Mouse (Mus musculus) testis, adult 2 months (tissue): Measurements from ENCODE around the gene Bsn. TPM values are rescaled to one million over a fixed set of nuclear protein-coding genes. Genes with fewer than 3 reads are reported as not detected.

Source experiments
- H3K27ac ChIP-seq: fragments of 200-500 bp; 2 replicates; pipeline ENCODE4 v1.5.1; 2012; ENCODE audit warnings: low read depth, low read length; ENCODE audit not compliant: control insufficient read depth, insufficient read depth
- H3K27me3 ChIP-seq: fragments of 200-500 bp; 2 replicates; pipeline ENCODE4 v1.6.1; 2012; ENCODE audit warnings: mild to moderate bottlenecking, low read length, moderate library complexity; ENCODE audit not compliant: control insufficient read depth, insufficient read depth
- H3K36me3 ChIP-seq: fragments of 200-500 bp; 2 replicates; pipeline ENCODE4 v1.6.1; 2012; ENCODE audit warnings: mild to moderate bottlenecking, low read length; ENCODE audit not compliant: control insufficient read depth, insufficient read depth
- H3K4me1 ChIP-seq: fragments of 200-500 bp; 2 replicates; pipeline ENCODE4 v1.6.1; 2012; ENCODE audit warnings: low read length; ENCODE audit not compliant: control insufficient read depth, insufficient read depth
- H3K4me3 ChIP-seq: fragments of 200-500 bp; 2 replicates; pipeline ENCODE4 v1.5.1; 2012; ENCODE audit warnings: low read depth, mild to moderate bottlenecking, low read length, moderate library complexity, mixed read lengths; ENCODE audit not compliant: control insufficient read depth
- CTCF ChIP-seq: fragments of 200-500 bp; IDR thresholded peaks from 2 replicates; pipeline ENCODE4 v1.5.1; 2012; ENCODE audit warnings: low read depth, mild to moderate bottlenecking, inconsistent platforms, low read length, moderate library complexity; ENCODE audit not compliant: control insufficient read depth, insufficient read depth, insufficient replicate concordance
- POLR2A ChIP-seq: fragments of 200-500 bp; IDR thresholded peaks from 2 replicates; pipeline ENCODE4 v1.6.1; 2012; ENCODE audit warnings: low read depth, mild to moderate bottlenecking, inconsistent platforms, low read length, moderate library complexity; ENCODE audit not compliant: control insufficient read depth
- polyA plus RNA-seq: library from polyadenylated mRNA; depleted of rRNA; stranded (reverse); fragments of >200 nt; gene quantifications from 2 replicates; pipeline ENCODE4 v1.2.3, GENCODE M21; 2012

Bsn gene
- polyA plus RNA-seq, 1 experiment: 1.2 TPM

DNA sequence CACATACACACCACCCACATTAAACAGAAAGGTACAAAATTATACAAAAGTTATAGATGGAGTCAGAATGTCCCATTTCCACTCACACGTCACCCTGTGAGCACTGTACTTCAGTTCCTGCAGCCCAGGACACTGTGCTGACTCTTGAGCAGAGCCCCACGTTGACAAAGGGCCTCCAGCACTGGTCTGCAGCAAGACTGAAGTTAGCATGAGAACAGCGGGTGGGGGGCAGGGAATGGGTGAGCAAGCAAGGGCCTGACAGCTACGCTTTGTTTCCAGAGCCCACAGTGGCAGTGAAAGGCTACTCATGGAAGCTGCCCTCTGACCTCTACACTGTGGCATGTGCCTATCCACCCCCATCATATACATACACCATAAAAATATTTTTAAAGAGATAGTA lies 40.4 kb downstream of the Bsn start:
- Histone ChIP-seq H3K27me3 (no peaks in the 10 kb centered on the region), H3K4me3 (no peak overlapping the region), H3K27ac (no peak overlapping the region), H3K4me1 (peaks cover 2% of the 10 kb centered on the region; the same call in 1 of the 2 replicates), H3K36me3 (no peaks in the 10 kb centered on the region)
- TF ChIP-seq CTCF (no peak), POLR2A (no peak)

DNA sequence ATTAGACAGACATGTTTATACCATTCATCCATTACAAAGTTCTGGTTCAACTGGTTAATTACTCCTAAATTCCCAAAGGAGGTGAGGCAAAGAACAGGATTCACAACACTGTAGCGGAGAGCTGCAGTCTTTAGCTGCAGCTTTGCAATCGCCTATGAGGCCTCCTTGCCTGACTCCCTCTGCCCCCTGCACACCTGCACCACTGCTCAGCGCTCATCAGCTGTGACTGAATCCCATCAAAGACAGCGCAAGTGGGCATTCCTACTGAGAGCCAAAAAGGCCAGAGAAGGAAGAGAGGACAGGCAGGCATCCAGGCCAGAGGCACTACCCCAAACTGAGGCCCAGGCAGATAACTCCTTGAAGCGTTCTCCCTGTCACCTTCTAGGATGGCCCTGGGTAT lies 42.6 kb downstream of the Bsn start:
- TF ChIP-seq POLR2A: no peak
- TF ChIP-seq CTCF: no peak
- Histone ChIP-seq H3K36me3 (no peaks in the 10 kb centered on the region), H3K4me3 (no peak overlapping the region), H3K4me1 (no peaks in the 10 kb centered on the region), H3K27ac (no peak overlapping the region), H3K27me3 (no peaks in the 10 kb centered on the region)

DNA sequence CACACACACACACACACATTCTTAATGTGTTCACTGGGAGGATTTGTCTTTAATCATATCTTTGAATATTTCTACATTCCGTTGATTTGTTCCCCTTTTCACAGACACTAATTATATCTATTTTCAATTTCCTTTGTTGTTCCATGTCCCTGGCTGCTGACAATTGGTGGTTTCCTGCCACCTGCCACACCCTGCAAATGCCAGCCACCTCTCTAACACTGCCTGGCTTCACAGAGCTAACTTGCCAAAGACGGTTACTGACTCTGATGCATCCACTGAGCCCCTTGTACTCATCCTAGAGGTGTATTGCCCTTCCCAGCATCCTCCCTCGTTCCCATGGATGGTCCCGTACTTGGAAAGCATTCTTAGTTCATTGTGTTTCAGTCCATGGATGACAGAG lies 43.7 kb downstream of the Bsn start:
- Histone ChIP-seq H3K27ac (no peak overlapping the region), H3K36me3 (no peaks in the 10 kb centered on the region), H3K4me1 (no peaks in the 10 kb centered on the region), H3K27me3 (no peaks in the 10 kb centered on the region), H3K4me3 (no peak overlapping the region)
- TF ChIP-seq POLR2A (no peak), CTCF (no peak)

DNA sequence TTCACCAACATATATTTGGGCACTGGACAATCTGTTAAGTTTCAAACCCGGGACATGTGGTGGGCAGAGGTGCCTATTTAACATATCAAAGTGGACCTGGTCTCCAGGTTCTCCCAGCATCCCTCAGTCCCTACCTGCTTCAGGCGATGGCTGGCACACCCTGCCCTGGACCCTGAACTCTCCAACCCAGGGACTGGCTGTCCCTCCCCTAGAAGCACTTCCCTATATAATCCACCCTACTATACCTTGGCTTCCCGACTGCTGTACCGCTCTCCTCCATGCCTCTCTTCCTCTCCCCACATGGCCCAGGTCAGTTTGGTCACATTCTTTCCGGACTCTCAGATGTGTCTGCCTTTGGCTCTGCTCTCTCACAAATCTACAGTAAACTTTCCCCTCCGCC lies 44.4 kb downstream of the Bsn start:
- Histone ChIP-seq H3K36me3 (no peaks in the 10 kb centered on the region), H3K27ac (no peak overlapping the region), H3K4me3 (no peak overlapping the region), H3K27me3 (no peaks in the 10 kb centered on the region), H3K4me1 (0 out of 2 replicates have a peak, but pooled peaks cover 2% of the 10 kb centered on the region)
- TF ChIP-seq POLR2A (no peak), CTCF (no peak)

GRCm38 (mm10) chr9:108144371-108145270 lies 45.6 kb downstream of the Bsn start:
- no peak for TF ChIP-seq CTCF
- TF ChIP-seq POLR2A: no peak
- Histone ChIP-seq H3K4me3 (no peak overlapping the region), H3K27me3 (no peaks in the 10 kb centered on the region), H3K4me1 (0 out of 2 replicates have a peak, but pooled peaks cover 2% of the 10 kb centered on the region), H3K36me3 (no peaks in the 10 kb centered on the region), H3K27ac (no peak overlapping the region)

GRCm38 (mm10) chr9:108143470-108143869 lies 46.7 kb downstream of the Bsn start:
- H3K4me3 ChIP-seq: no peak overlapping the region
- no peak overlapping the region for H3K27ac ChIP-seq
- H3K27me3 ChIP-seq: no peaks in the 10 kb centered on the region
- H3K4me1 ChIP-seq: 0 out of 2 replicates have a peak, but pooled peaks cover 2% of the 10 kb centered on the region
- TF ChIP-seq CTCF (no peak), POLR2A (no peak)
- no peaks in the 10 kb centered on the region for H3K36me3 ChIP-seq

DNA sequence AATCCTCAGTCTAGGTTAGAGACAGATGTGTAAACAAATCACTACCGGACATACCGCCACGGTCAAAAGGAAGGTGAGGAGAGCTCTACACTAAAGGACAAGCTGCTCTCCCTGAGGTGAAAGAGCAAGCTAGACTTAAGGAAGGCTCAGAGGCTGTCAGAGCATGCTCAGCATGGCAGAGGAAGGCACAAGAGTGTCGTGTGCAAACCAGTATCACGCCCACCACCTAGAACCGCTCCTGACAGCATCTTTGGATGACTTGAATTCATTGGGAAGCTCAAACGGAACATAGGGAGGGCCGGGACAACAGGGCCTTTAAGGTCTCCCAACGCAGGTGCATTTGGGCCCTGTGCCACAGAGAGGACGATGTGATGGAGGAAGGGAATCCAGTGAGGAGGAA lies 48.8 kb downstream of the Bsn start:
- H3K4me1 ChIP-seq: 0 out of 2 replicates have a peak, but pooled peaks cover 2% of the 10 kb centered on the region
- no peak overlapping the region for H3K4me3 ChIP-seq
- H3K36me3 ChIP-seq: no peaks in the 10 kb centered on the region
- H3K27ac ChIP-seq: no peak overlapping the region
- no peaks in the 10 kb centered on the region for H3K27me3 ChIP-seq
- TF ChIP-seq CTCF: no peak
- TF ChIP-seq POLR2A: no peak
